Mouse (Mus musculus) layer of hippocampus, postnatal 10 days (tissue): ENCODE data around the gene Hyal1. TPM values are rescaled to one million over a fixed set of nuclear protein-coding genes. Genes with fewer than 3 reads are reported as not detected.

ENCODE experiments used
- DNase-seq, 2 experiments: peaks; one replicate each; pipeline ENCODE4 v3.0.0; 2021; ENCODE audit warnings: low spot score in 2 of 2
- total RNA-seq, 2 experiments: library from RNA; stranded (reverse); gene quantifications; 2 replicates each; pipeline ENCODE4 v1.2.3; 2021

The Hyal1 gene
- total RNA-seq, 2 experiments from 2014 or later, result 3.7 to 4.2 TPM

DNA sequence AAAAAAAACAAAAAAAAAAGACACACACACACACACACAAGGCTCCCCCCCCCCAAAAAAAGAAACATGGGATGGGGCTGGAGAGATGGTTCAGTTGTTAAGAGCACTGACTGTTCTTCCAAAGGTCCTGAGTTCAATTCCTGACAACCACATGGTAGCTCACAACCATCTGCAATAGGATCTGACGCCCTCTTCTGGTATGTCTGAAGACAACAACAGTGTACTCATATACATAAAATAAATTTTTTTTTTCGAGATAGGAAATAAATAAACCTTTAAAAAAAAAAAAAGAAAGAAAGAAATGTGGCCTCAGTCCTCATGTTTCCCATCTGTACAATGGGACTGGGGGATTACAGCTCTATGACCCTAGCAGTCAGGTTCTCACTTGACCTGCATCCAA, 40.7 kb downstream of the Hyal1 start:
- DNase-seq, result no peak

DNA sequence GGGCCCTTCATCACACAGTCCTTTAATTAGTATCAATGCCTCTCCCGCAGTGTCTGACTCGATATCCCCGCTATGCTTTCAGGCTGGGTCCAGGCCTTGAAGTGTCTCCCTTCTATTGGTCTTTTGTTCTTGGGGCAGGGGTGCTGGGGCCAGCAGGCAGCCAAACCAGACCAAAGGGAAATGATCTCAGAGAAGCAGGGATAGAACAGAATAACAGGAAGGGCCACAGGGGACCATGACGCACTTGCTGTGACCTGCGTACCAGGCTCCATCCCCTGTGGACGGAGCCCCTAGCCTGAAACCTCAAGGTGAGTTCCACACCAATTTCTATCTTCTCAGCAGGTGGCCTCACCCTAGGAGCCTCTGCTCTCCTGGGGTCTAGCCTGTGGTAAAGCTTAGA, 41.4 kb downstream of the Hyal1 start:
- no peak for DNase-seq

DNA sequence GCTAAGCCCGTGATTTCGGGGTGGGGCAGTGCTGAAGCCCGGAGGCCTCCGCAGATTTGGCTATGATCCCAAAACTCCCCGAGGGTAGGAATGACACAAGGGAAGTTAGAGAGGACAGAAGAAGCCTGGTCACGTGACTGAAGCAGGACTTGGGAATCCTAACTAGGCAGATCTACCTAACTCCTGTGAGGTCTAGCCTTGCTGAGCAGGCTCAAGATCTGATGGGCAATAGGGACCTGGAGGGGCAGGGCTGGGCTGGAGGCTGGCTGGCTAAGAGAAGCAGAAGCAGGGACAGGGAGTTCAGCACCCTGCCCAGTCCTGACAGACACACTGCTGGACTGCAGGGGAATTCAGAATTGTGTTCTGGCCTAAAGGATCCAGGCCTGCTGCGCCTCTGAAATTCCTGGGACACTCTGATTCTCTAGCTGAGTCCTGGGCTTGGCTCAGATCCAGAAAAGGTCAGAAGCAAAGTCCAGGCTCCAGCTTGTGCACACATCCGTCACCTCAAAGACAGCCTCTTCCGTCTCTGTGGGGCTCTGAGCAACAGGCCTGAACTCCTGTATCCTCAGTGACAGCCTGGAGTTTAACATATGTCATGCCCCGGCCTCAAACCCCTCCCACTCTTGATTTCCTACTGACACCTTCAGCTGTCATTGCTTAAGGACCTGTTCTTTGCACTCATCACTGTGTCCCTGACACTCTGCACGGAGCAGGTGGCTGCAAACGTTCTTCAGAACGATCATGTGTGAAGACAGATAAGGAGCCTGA, 42.2 kb downstream of the Hyal1 start:
- no peak for DNase-seq

DNA sequence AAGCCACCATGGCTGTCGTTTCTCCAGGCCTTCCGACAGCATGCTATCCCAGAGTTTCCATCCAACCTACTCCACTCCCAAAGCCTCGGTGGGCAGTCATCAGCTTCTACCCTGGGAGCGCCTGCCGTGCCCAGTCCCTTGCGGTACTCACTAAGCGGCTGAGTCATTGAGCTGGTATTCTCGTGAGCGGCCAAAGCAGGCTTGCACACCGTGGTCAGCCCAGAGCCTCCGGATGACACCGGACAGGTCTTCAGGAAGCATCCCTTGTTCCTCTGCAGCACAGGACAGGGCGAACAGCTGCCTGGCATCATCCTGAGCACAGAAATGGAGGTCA, 42.8 kb downstream of the Hyal1 start:
- no peak for DNase-seq

DNA sequence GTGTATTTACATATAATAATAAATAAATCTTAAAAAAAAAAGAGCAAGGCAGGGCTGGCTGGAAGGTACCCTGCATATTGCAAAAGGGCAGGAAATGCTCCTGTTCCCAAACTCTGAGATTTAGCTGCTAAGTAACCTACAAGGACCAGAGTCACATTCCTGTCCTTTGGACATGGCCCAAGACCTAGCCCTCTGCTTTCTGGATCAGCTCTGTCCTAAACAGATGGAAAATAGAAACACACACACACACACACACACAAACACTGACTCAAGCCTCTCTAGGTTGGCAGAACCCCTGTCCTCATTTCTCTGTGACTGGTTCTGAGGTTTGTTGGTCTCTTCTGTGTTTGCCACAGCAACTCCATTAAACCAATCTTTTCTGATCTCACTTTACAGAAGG, 44.2 kb downstream of the Hyal1 start:
- no peak for DNase-seq

DNA sequence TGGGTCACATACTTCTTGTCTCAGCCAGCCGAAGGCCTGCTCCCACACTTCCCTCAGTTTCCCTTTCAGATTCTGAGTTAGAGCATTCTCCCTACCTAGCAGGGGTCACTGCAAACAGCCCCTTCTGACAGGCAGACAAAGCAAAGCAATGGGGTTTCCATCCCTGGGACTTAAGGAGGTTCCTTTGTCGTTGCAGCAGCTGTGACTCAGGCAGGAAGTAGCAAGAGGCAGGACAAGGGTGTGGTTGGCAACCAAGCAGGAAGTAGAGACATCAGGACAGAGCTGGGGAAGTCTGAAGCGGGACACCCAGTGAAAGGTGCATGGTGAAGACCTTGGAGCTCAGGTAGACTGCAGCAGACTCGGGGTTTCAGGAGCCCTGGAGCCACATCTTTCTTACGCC, 47.8 kb downstream of the Hyal1 start:
- no peak for DNase-seq

DNA sequence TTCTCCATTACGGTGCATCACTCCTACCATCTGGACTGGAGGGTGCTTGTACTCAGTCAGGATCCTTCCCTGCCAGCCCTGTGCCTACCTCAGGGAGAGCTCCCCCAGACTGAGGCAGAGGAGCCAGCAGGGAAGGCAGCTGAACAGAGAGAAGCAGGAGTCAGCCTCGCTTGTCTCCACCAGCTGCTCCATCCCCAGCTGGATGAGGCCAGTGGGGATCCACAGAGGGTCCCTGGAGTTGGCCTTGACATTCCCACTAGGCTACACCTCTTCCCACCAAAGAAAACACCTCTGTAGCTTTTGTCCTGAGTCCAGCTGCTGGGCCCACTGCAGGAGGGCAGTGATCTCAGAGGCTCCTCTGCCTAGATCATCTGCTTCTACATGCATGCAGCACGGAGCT, 48.2 kb downstream of the Hyal1 start:
- DNase-seq, result no peak

DNA sequence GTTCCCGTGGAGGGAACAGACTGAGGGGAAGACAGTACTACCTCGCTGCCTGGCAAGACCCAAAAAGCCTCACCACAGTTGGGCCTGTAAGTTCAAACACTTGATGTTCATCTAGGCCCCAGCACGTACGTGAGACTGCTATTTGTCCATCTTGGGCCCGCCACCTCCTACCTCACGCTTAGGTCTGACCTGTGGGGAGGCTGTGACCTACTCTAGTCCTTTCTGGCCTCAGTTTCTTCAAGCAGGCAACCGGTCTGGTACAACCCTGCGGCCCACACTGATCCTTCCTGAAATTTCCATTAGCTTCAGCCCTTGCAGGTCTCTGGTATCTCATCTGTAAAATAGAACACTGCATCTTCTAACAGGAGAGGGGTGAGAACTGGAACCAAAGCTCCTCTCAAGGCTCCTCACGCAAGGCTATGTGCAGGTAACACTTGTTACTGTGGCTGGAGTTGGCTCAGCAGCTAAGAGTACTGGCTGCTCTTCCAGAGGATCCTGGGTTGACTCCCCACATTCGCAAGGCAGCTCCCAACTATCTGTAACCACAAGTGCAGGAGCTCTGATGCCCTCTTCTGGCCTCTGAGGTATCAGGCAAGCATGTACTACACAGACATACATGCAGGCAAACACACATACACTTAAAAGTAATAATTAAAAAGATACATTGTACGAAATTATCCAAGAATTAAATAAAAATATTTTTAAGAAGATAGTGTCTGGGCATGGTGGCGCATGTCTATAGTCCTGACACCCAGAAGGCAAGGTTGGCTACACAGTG, 48.8 kb downstream of the Hyal1 start:
- peak in 1 of 2 experiments; percentile 35 for DNase-seq

DNA sequence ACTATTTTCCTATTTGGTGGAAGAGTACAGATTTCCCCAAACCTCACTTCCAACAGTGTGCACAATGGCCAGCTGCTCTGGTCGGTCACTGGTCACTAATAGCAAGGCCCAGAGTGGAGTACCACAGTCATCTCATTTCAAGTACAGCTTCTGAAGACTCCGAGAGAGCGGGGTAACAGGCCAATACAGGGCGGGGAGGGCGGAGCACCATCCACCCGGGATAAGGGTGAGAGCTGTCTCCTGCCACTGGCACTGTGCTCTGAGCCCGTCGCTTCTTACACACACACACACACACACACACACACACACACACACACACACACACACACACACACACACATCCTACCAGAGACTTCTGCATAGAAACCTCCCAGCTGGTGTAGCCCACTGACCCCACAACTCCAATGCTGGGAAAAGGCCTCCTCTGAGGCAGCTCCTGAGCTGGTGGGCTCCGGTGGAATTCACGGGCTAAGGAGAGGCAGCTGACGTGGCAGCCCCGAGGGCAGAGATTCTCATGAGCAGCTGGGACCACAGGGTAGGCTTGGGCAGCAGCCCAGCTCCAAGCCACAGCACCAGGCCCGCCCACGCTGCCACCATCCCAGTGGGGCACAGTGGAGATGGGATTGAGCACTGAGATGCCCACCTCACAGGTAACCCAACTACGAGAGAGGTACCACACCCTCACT, 49.6 kb downstream of the Hyal1 start:
- DNase-seq, result no peak

DNA sequence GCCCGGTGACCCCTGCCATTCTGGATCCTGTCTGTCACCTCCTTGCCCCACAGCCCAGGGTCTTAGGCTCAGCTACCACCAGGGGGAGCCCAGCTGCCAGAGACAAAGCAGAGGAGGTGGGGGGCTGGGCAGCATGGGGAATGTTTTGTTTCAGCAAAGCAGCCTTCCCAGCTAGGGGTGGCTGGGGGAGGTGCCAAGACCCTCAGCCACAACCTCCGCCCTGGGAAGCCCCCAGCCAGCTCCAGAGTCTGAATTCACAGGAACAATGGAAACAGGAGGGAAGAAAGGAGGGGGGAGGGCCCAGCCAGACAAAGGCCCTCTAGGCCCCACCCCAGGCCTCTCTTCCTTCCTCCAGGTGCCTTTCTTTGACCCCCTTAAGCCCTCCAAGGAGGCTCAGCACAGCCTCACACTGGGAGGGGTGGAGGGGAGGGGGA, 50.1 kb downstream of the Hyal1 start:
- peak; percentile 88 to 93 for DNase-seq

DNA sequence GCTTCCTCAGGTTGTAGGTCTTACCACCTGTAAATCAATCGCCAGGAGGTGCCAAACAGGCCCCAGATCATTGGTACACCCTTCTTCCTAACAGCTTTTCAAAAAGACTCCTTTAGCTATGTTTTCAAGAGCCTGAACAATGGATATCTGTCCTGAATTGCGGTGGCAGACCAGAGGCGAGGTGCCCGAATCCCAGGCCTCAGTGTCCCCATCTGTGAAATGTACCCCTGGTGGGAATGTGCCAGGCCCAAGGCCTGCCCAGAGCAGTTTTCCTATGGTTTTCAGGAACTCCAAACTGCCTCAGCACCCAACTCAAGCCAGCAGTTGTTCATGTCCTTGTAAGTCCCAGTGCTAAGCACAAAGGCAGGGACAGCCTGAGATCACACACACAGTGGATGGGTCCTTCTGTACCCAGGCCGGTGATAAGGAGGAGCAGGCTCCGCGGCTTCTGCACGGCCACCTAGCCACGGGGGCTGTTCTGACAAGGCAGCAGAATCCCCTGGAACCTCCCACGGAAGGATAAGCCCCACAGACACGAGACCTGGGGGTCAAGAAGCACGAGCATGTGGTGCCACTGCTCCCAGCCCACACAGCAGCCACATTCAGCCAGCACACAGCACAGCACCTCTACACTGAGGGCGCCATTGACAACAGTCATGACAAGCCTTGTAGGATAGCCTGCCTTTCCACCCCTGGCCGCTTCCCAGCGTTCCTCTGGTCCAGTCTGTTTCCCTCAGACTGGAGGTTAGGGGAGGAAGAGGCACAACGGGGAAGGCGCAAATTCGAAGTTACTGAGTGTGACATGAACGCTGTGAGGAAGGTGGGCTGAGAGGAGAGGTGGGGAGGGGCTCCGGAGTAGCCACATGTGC, 50.9 kb downstream of the Hyal1 start:
- DNase-seq, result peak in 1 of 2 experiments; percentile 34

DNA sequence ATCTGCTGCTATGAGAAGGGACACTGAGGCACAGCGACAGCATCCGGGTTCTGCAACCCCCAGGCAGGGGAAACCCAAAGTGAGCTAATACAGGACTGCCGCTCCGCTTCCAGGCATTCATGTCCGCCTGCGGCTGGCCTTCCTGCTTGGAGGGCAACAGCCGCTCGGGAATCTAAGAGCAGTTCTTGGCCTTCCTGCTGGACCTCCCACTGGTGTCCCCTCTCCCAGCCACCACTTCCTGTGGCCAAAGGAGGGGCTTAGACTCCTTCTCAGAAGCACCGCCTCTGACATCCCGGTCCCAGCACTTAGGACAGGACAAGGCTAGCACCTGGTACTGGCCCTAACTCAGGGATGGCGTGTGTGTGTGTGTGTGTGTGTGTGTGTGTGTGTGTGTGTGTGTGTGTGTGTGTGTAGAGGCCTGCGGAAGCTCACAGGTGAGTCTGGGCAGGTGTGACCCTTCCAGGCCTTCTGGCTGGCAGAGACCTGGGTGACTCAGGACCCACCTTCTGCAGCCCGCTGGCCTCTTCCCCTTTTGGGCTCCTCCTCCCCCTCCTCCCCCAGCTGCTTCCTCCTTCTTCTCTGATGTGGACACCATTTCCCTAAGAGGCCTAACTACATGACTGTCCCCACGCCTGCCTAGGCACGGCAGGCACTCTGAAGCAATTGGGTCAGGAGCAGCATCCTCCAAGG, 52.1 kb downstream of the Hyal1 start:
- peak in 1 of 2 experiments; percentile 34 for DNase-seq

DNA sequence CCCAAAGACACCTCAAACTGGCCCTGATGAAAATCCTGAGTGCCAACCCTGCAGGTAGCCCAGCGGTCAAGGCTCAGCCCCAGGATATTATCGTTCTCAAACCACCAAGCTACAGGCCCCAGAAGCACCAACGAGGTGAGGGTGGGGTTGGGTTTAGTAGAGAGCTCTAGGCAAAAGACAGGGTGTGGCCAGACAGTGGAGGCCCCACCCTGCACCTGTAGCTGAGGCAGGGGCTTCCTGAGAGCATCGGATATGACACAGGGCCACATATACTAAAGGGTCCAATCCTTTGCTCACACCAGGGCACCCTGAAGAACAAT, 52.6 kb downstream of the Hyal1 start:
- no peak for DNase-seq

DNA sequence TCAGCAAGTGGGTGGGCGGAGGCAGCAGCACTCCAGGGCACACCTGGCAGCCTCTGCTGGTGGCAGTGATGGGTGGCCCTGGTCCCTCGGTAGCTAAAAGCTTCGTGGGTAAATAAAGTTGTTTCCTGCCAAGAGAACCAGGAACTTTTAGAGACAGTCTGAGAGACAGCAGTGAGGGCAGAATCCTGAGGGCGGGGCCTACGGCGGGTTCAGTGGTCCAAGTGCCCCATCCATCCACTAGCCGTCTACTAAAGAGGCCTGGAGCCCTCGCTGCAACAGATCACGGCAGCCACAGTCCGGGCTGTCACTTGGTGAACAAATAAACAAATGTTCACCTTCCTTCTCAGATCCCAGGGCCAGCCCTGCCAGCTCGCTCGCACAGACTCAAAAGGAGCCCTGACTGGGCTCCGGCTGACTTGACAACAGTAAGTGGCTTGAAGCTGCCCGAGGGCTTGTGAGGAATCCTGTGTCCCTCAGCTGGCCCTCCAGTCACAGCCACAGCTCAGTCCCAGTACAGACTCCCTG, 53.2 kb downstream of the Hyal1 start:
- peak in 1 of 2 experiments; percentile 56 for DNase-seq

DNA sequence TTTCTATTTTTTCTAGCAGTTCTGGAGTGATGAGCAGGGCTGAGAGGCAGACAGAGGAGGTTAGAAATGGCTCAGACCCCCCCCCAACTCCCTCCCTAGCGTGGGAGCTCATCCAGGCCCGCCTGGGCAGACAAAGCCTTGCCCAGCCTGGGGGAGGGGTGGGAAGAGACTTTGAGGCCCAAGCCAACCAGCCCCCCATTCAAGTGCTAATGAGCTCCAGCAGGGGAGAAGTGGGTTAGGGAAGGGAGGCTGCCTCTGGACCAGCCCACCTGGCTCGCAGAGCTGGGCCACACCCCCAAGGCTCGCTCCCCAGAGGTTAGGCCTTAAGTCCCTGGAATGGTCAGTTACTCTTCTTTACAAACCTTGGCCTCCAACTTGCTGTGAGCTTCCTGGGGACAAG, 53.8 kb downstream of the Hyal1 start:
- DNase-seq, result peak; percentile 65 to 80

Other genes with a start within 250 kb of the Hyal1 start
- 10 to 100 TPM; 14.6 to 19.9 TPM for gene Hemk1, start 238.6 kb upstream of the Hyal1 start, total RNA-seq
- 1 to 10 TPM; 2.5 to 3.2 TPM for gene 6430571L13Rik, start 236.3 kb upstream of the Hyal1 start, total RNA-seq
- 10 to 100 TPM; 21.4 to 27.2 TPM for gene Cacna2d2, start 177.3 kb upstream of the Hyal1 start, total RNA-seq
- gene Tmem115, start 43.0 kb upstream of the Hyal1 start, total RNA-seq, result 10 to 100 TPM; 33.2 to 33.3 TPM
- 10 to 100 TPM; 17.7 to 19.5 TPM for gene Cyb561d2, start 34.7 kb upstream of the Hyal1 start, total RNA-seq
- 10 to 100 TPM; 31.1 to 33.1 TPM for gene Nprl2, start 34.7 kb upstream of the Hyal1 start, total RNA-seq
- gene Zmynd10, start 29.6 kb upstream of the Hyal1 start, total RNA-seq, result 1 to 10 TPM; 3.4 to 4.1 TPM
- 10 to 100 TPM; 18.3 to 18.6 TPM for gene Rassf1, start 25.4 kb upstream of the Hyal1 start, total RNA-seq
- 10 to 100 TPM; 58.3 to 66.6 TPM for gene Tusc2, start 13.7 kb upstream of the Hyal1 start, total RNA-seq
- 10 to 100 TPM; 19.8 to 21.0 TPM for gene Hyal2, start 9.0 kb upstream of the Hyal1 start, total RNA-seq
- gene Naa80, start 2.0 kb downstream of the Hyal1 start, total RNA-seq, result 10 to 100 TPM; 10.7 to 11.9 TPM
- gene Hyal3, start 3.9 kb downstream of the Hyal1 start, total RNA-seq, result 1 to 10 TPM; 1.2 to 1.7 TPM
- gene Ifrd2, start 10.7 kb downstream of the Hyal1 start, total RNA-seq, result 10 to 100 TPM; 13.2 to 14.1 TPM
- gene Sema3b, start 32.3 kb downstream of the Hyal1 start, total RNA-seq, result 1 to 10 TPM; 3.5 to 3.7 TPM
- 100 to 1,000 TPM; 254 to 263 TPM for gene Gnai2, start 58.4 kb downstream of the Hyal1 start, total RNA-seq
- gene Slc38a3, start 92.6 kb downstream of the Hyal1 start, total RNA-seq, result 100 to 1,000 TPM in 1 of 2 experiments, 10 to 100 TPM in 1; 96.5 to 109 TPM
- gene Gnat1, start 102.8 kb downstream of the Hyal1 start, total RNA-seq, result 1 to 10 TPM in 1 of 2 experiments, under 1 TPM in 1; 0.71 to 1.1 TPM
- 1 to 10 TPM; 6.7 to 9.1 TPM for gene Sema3f, start 133.5 kb downstream of the Hyal1 start, total RNA-seq
- 100 to 1,000 TPM; 159 to 181 TPM for gene Rbm5, start 194.1 kb downstream of the Hyal1 start, total RNA-seq